Mouse (Mus musculus) forebrain, embryonic 11.5 days (tissue): ENCODE results near the gene Upf2. TPM values are rescaled to one million over a fixed set of nuclear protein-coding genes. Genes with fewer than 3 reads are reported as not detected.
"Not testable (repeated sequence)": the region's sequence is repeated elsewhere in the genome, so short reads cannot be mapped to it uniquely, and the experiment has no call there.

ENCODE experiments used
- ATAC-seq: fragments of 200-750 bp; cut with Nextera tagmentation; replicated peaks from 2 replicates; pipeline ENCODE4 v1.8.0; 2017; ENCODE audit warnings: moderate TSS enrichment; ENCODE audit not compliant: low FRiP score
- DNase-seq: peaks from one replicate; pipeline ENCODE4 v3.0.0-alpha.2; 2017; ENCODE audit warnings: low spot score
- H3K27ac ChIP-seq: fragments of 300-500 bp; sonication (generic); 2 replicates; pipeline ENCODE4 v1.5.1; 2014; ENCODE audit warnings: low read depth, low read length
- H3K27me3 ChIP-seq: fragments of 300-500 bp; sonication (generic); 2 replicates; pipeline ENCODE4 v1.6.1; 2014; ENCODE audit warnings: mild to moderate bottlenecking, low read length, mixed read lengths; ENCODE audit not compliant: control insufficient read depth, insufficient read depth
- H3K36me3 ChIP-seq: fragments of 300-500 bp; sonication (generic); 2 replicates; pipeline ENCODE4 v1.6.1; 2014; ENCODE audit warnings: mild to moderate bottlenecking, low read length, moderate library complexity, mixed read lengths; ENCODE audit not compliant: control insufficient read depth, insufficient read depth
- H3K4me1 ChIP-seq: fragments of 300-500 bp; sonication (generic); replicated peaks from 2 replicates; pipeline ENCODE4 v1.6.1; 2014; ENCODE audit warnings: low read length, mixed read lengths; ENCODE audit not compliant: control insufficient read depth, insufficient read depth
- H3K4me2 ChIP-seq: fragments of 300-500 bp; sonication (generic); 2 replicates; pipeline ENCODE4 v1.6.1; 2014; ENCODE audit warnings: low read depth, mild to moderate bottlenecking, low read length, moderate library complexity, mixed read lengths; ENCODE audit not compliant: severe bottlenecking
- H3K4me3 ChIP-seq: fragments of 300-500 bp; sonication (generic); 2 replicates; pipeline ENCODE4 v1.5.1; 2014; ENCODE audit warnings: low read depth, low read length
- H3K9ac ChIP-seq: fragments of 300-500 bp; sonication (generic); 2 replicates; pipeline ENCODE4 v1.6.1; 2014; ENCODE audit warnings: low read length
- H3K9me3 ChIP-seq: fragments of 300-500 bp; sonication (generic); 2 replicates; pipeline ENCODE4 v1.6.1; 2016; ENCODE audit warnings: low read length, mixed read lengths; ENCODE audit not compliant: control insufficient read depth
- WGBS: fragments of 180-500 bp; shearing (Covaris S2); extraction: QIAGEN DNeasy Blood & Tissue Kit; methylation state at CpG from one replicate; pipeline ENCODE4 v1.1.7; 2014; 5-methylcytosine and 5-hydroxymethylcytosine counted together
- polyA plus RNA-seq: library from polyadenylated mRNA; unstranded; fragments of >200 nt; fragmentation: Nextera tagmentation; extraction: Ambion mirVana; gene quantifications from 2 replicates; pipeline ENCODE4 v1.2.1, GENCODE M21; 2014

The Upf2 gene
- polyA plus RNA-seq, 1 experiment from 2014 or later, result 14.2 TPM

GRCm38 (mm10) chr2:6082615-6083014 lies 131.3 kb downstream of the Upf2 start:
- no peaks in the 10 kb centered on the region for H3K4me1 ChIP-seq
- ATAC-seq, result no peak
- 84% methylated on average over 6 of the region's 6 CpGs for WGBS
- no peaks in the 10 kb centered on the region for H3K27me3 ChIP-seq
- H3K9me3 ChIP-seq, result no peaks in the 10 kb centered on the region
- H3K4me3 ChIP-seq, result no peak overlapping the region
- DNase-seq, result no peak
- H3K4me2 ChIP-seq, result no peak overlapping the region
- no peaks in the 10 kb centered on the region for H3K36me3 ChIP-seq
- no peak overlapping the region for H3K27ac ChIP-seq
- H3K9ac ChIP-seq, result no peak overlapping the region

GRCm38 (mm10) chr2:6083696-6084095 lies 132.4 kb downstream of the Upf2 start:
- H3K36me3 ChIP-seq, result no peaks in the 10 kb centered on the region

GRCm38 (mm10) chr2:6085622-6086530 lies 134.6 kb downstream of the Upf2 start:
- Histone ChIP-seq H3K27me3 (no peaks in the 10 kb centered on the region), H3K4me1 (no peaks in the 10 kb centered on the region), H3K9me3 (no peaks in the 10 kb centered on the region), H3K4me3 (no peak overlapping the region), H3K9ac (no peak overlapping the region), H3K4me2 (no peak overlapping the region), H3K36me3 (no peaks in the 10 kb centered on the region), H3K27ac (no peak overlapping the region)
- ATAC-seq (no peak), DNase-seq (no peak)
- 82% methylated on average over 19 of the region's 19 CpGs for WGBS

More at GRCm38 (mm10) chr2:6083696-6084095, 132.4 kb downstream of the Upf2 start:
- DNase-seq (no peak), ATAC-seq (no peak)
- no peak overlapping the region for H3K27ac ChIP-seq
- 93% methylated on average over 1 of the region's 1 CpGs for WGBS
- no peaks in the 10 kb centered on the region for H3K4me1 ChIP-seq
- H3K9me3 ChIP-seq, result no peaks in the 10 kb centered on the region
- no peaks in the 10 kb centered on the region for H3K27me3 ChIP-seq
- no peak overlapping the region for H3K4me2 ChIP-seq
- no peak overlapping the region for H3K4me3 ChIP-seq
- no peak overlapping the region for H3K9ac ChIP-seq

- ATAC-seq, result no peak
- no peak for DNase-seq
- Histone ChIP-seq H3K27me3 (no peaks in the 10 kb centered on the region), H3K36me3 (no peaks in the 10 kb centered on the region), H3K4me1 (no peaks in the 10 kb centered on the region), H3K9ac (no peak overlapping the region), H3K4me2 (no peak overlapping the region), H3K27ac (no peak overlapping the region), H3K9me3 (no peaks in the 10 kb centered on the region), H3K4me3 (no peak overlapping the region)
- 94% methylated on average over 5 of the region's 5 CpGs for WGBS
These were observed 135.9 kb downstream of the Upf2 start for GRCm38 (mm10) chr2:6087151-6087550.

GRCm38 (mm10) chr2:6089941-6090340 lies 138.7 kb downstream of the Upf2 start:
- H3K4me1 ChIP-seq, ATAC-seq, DNase-seq, H3K4me3 ChIP-seq, H3K9ac ChIP-seq, H3K36me3 ChIP-seq, H3K27ac ChIP-seq, H3K27me3 ChIP-seq, H3K4me2 ChIP-seq, H3K9me3 ChIP-seq: not testable (repeated sequence)
- 85% methylated on average over 16 of the region's 16 CpGs for WGBS

DNA sequence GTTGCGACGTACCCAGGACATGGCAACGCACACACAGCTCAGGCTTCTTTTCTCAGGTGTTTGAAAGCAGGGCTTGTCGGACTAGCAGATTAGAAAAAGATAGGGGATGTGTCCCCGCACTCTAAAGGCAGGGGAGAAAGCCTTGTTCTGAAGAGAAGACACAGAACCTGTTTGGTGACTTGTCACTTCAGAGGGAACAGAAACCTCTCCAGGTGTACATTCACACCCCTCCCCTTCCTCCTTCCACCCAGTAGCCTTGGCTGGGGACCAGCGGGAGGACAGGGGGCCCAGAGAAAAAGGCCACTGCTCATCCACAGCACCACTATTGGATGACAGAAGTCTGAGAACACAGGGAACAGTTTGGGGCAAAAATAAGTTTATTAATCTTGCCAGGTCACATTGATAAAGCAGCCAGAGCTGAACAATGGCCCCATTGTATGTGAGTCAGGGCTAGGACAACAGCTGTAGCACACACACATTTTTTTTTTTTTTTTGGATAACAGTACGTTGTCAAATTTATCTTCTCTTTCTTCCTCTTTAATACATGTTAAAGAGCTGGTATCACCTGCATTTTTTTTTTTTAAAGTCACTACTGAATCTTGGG lies 145.9 kb downstream of the Upf2 start:
- peaks cover 2% of the 10 kb centered on the region; the same call in 1 of the 2 replicates for H3K4me1 ChIP-seq
- 83% methylated on average over 7 of the region's 7 CpGs for WGBS
- H3K9me3 ChIP-seq, result no peaks in the 10 kb centered on the region
- peaks cover 11% of the 10 kb centered on the region for H3K27me3 ChIP-seq
- no peak overlapping the region for H3K4me3 ChIP-seq
- no peak overlapping the region for H3K9ac ChIP-seq
- no peak for ATAC-seq
- no peaks in the 10 kb centered on the region for H3K36me3 ChIP-seq
- H3K27ac ChIP-seq, result no peak overlapping the region
- no peak overlapping the region for H3K4me2 ChIP-seq
- DNase-seq, result no peak

DNA sequence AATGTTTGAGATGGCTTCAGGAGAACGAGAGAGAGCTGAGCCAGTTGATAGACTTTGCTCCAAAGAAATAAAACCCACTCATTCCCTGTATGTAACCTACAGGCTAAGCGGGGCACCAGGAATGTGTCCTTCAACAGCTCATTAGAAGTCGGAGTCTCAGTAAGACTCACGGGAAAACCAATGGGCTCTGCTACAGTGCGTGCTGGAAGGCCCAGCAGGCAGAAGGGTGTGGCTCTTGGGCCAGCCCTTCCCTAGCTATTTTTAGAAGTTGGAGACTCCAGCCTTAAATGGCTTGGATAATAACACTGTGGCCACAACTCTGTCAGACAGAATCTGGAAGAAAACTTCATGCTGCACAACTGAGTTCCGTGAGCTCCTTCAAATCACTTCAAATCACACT lies 147.7 kb downstream of the Upf2 start:
- H3K27me3 ChIP-seq, result peaks cover 11% of the 10 kb centered on the region
- no peak overlapping the region for H3K4me3 ChIP-seq
- peaks cover 2% of the 10 kb centered on the region; the same call in 1 of the 2 replicates for H3K4me1 ChIP-seq
- no peaks in the 10 kb centered on the region for H3K36me3 ChIP-seq
- H3K9ac ChIP-seq, result no peak overlapping the region
- H3K4me2 ChIP-seq, result no peak overlapping the region
- 31% methylated on average over 6 of the region's 6 CpGs for WGBS
- DNase-seq (no peak), ATAC-seq (no peak)
- no peak overlapping the region for H3K27ac ChIP-seq
- H3K9me3 ChIP-seq, result no peaks in the 10 kb centered on the region

DNA sequence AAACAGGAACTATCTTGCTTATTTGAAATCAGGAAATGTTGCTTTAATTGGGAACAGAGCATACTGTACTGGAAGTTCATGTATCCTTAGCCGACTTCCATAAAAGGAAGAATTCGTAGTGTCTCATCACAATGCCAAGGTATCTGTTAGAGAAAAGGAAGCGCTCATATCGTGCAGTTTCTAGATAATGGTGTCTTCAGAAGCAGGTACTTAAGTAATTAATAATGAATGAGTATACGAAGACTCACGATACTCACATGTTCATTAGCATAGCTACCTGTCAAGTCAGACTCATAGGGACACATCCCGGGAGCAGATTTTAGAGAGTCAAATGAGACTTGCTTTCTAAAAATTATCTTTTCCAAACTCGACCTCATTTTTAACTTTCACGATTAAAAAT lies 148.2 kb downstream of the Upf2 start:
- 87% methylated on average over 9 of the region's 9 CpGs for WGBS
- DNase-seq, result no peak

More for the DNA sequence above, 148.2 kb downstream of the Upf2 start:
- Histone ChIP-seq H3K4me1 (peaks cover 2% of the 10 kb centered on the region; the same call in 1 of the 2 replicates), H3K9ac (no peak overlapping the region), H3K9me3 (no peaks in the 10 kb centered on the region), H3K4me2 (no peak overlapping the region), H3K36me3 (no peaks in the 10 kb centered on the region), H3K27ac (no peak overlapping the region), H3K4me3 (no peak overlapping the region), H3K27me3 (peaks cover 11% of the 10 kb centered on the region)
- no peak for ATAC-seq
